Mouse (Mus musculus): Measurements from ENCODE around the gene Shld2. TPM values are rescaled to one million over a fixed set of nuclear protein-coding genes. Genes with fewer than 3 reads are reported as not detected.

Shld2 gene
- 23.1 TPM for polyA plus RNA-seq (2017; shearing (Covaris generic))

GRCm38 (mm10) chr14:34310234-34310965 lies at the start of gene Shld2, which contains the start of gene Glud1:
Gene Shld2 (minus strand): TSS chr14:34310493.
Gene Glud1 (plus strand): TSS chr14:34310727.

GRCm38 (mm10) chr14:34355301-34355700 lies 45.0 kb upstream of the Shld2 start, which contains the start of gene Fam25c:
Gene Fam25c (minus strand): TSS chr14:34355433.

GRCm38 (mm10) chr14:34219295-34219694 lies 91.0 kb downstream of the Shld2 start, which contains the start of gene Syt15:
Gene Syt15 (plus strand): TSS chr14:34219595.

GRCm38 (mm10) chr14:34201231-34202035 lies 108.9 kb downstream of the Shld2 start, which contains the start of gene Gprin2:
Gene Gprin2 (minus strand): TSS chr14:34201653.

Other genes starting within 250 kb of the Shld2 start
- gene Anxa8, start 224.5 kb downstream of the Shld2 start, polyA plus RNA-seq (2017; shearing (Covaris generic)) = not detected
- gene A630023A22Rik, start 207.7 kb downstream of the Shld2 start, polyA plus RNA-seq (2017; shearing (Covaris generic)) = not detected
- not detected for gene Npy4r, start 158.0 kb downstream of the Shld2 start, polyA plus RNA-seq (2017; shearing (Covaris generic))
- not detected for gene Gprin2, start 108.8 kb downstream of the Shld2 start, polyA plus RNA-seq (2017; shearing (Covaris generic))
- 0.24 TPM for gene Syt15, start 90.9 kb downstream of the Shld2 start, polyA plus RNA-seq (2017; shearing (Covaris generic))
- gene Glud1, start 234 bp upstream of the Shld2 start, polyA plus RNA-seq (2017; shearing (Covaris generic)) = 104 TPM
- not detected for gene Fam25c, start 44.9 kb upstream of the Shld2 start, polyA plus RNA-seq (2017; shearing (Covaris generic))
- gene Sncg, start 64.3 kb upstream of the Shld2 start, polyA plus RNA-seq (2017; shearing (Covaris generic)) = not detected
- 0.15 TPM for gene Mmrn2, start 65.0 kb upstream of the Shld2 start, polyA plus RNA-seq (2017; shearing (Covaris generic))
- 2.0 TPM for gene Bmpr1a, start 192.8 kb upstream of the Shld2 start, polyA plus RNA-seq (2017; shearing (Covaris generic))
- gene 9230112D13Rik, start 212.3 kb upstream of the Shld2 start, polyA plus RNA-seq (2017; shearing (Covaris generic)) = not detected

Data from effector memory CD4-positive, alpha-beta T cell, adult 5 months (primary cell).